Mouse (Mus musculus) C2C12 (cell line): ENCODE measurements around the gene 9230112D13Rik. TPM values are rescaled to one million over a fixed set of nuclear protein-coding genes. Genes with fewer than 3 reads are reported as not detected.

Source experiments
- H3K27me3 ChIP-seq: one replicate; pipeline ENCODE4 v1.6.1; 2011; ENCODE audit not compliant: control insufficient read depth, insufficient read depth, insufficient read length
- H3K36me3 ChIP-seq: one replicate; pipeline ENCODE4 v1.6.1; 2011; ENCODE audit not compliant: control insufficient read depth, insufficient read depth
- H3K4me3 ChIP-seq: one replicate; pipeline ENCODE4 v1.5.1; 2011; ENCODE audit warnings: mild to moderate bottlenecking, control low read depth; ENCODE audit not compliant: poor library complexity, insufficient read depth, severe bottlenecking
- H3K79me2 ChIP-seq: one replicate; pipeline ENCODE4 v1.6.1; 2011; ENCODE audit not compliant: control insufficient read depth, insufficient read depth
- H3K79me3 ChIP-seq: one replicate; pipeline ENCODE4 v1.6.1; 2011; ENCODE audit warnings: low read depth, control low read depth
- H3ac ChIP-seq: one replicate; pipeline ENCODE3; 2011; ENCODE audit warnings: low read depth; ENCODE audit not compliant: control insufficient read depth, insufficient read length
- CEBPB ChIP-seq: IDR thresholded peaks from one replicate; pipeline ENCODE4 v1.6.1; 2011; ENCODE audit warnings: low read depth, mild to moderate bottlenecking, control low read depth, moderate library complexity
- CTCF ChIP-seq: IDR thresholded peaks from one replicate; pipeline ENCODE4 v1.5.1; 2011; ENCODE audit not compliant: control insufficient read depth, insufficient read depth, insufficient read length
- FOSL1 ChIP-seq: IDR thresholded peaks from one replicate; pipeline ENCODE4 v1.8.0; 2011; ENCODE audit warnings: mild to moderate bottlenecking, low read length; ENCODE audit not compliant: poor library complexity, insufficient read depth, severe bottlenecking
- MAX ChIP-seq: IDR thresholded peaks from one replicate; pipeline ENCODE4 v1.6.1; 2011; ENCODE audit warnings: mild to moderate bottlenecking, control low read depth
- MYOD1 ChIP-seq: IDR thresholded peaks from one replicate; pipeline ENCODE4 v1.6.1; 2011; ENCODE audit warnings: low read depth; ENCODE audit not compliant: control insufficient read depth, insufficient read length
- MYOG ChIP-seq: IDR thresholded peaks from one replicate; pipeline ENCODE4 v1.6.1; 2011; ENCODE audit not compliant: control insufficient read depth, insufficient read length; ENCODE audit errors: extremely low read depth
- USF1 ChIP-seq: IDR thresholded peaks from one replicate; pipeline ENCODE4 v1.6.1; 2011; ENCODE audit warnings: low read depth, mild to moderate bottlenecking, control low read depth, moderate library complexity
- polyA plus RNA-seq: library from polyadenylated mRNA; unstranded; fragments of >200 nt; fragmentation: generic; extraction: Trizol; gene quantifications from one replicate; pipeline ENCODE4 v1.2.1, GENCODE M21; 2012; ENCODE audit warnings: missing spikeins

9230112D13Rik gene
- polyA plus RNA-seq, 1 experiment, result not detected

GRCm38 (mm10) chr14:34567697-34568096 lies 45.1 kb upstream of the 9230112D13Rik start:
- no peaks in the 10 kb centered on the region for H3K27me3 ChIP-seq
- H3ac ChIP-seq, result no peak overlapping the region
- no peak overlapping the region for H3K4me3 ChIP-seq
- TF ChIP-seq MYOG, result no peak
- TF ChIP-seq CTCF, result no peak
- TF ChIP-seq USF1, result no peak
- no peaks in the 10 kb centered on the region for H3K79me2 ChIP-seq
- no peaks in the 10 kb centered on the region for H3K79me3 ChIP-seq
- no peaks in the 10 kb centered on the region for H3K36me3 ChIP-seq

- no peak for TF ChIP-seq FOSL1
- no peak for TF ChIP-seq MYOG
- no peak for TF ChIP-seq CTCF
- no peak for TF ChIP-seq MAX
- no peak for TF ChIP-seq MYOD1
- no peak for TF ChIP-seq CEBPB
- TF ChIP-seq USF1, result no peak
- no peaks in the 10 kb centered on the region for H3K27me3 ChIP-seq
- H3ac ChIP-seq, result no peak overlapping the region
- no peaks in the 10 kb centered on the region for H3K36me3 ChIP-seq
- no peaks in the 10 kb centered on the region for H3K79me3 ChIP-seq
- H3K79me2 ChIP-seq, result no peaks in the 10 kb centered on the region
- no peak overlapping the region for H3K4me3 ChIP-seq
These were observed 43.9 kb upstream of the 9230112D13Rik start for GRCm38 (mm10) chr14:34566530-34566929.

- Histone ChIP-seq H3K27me3 (no peaks in the 10 kb centered on the region), H3ac (no peak overlapping the region), H3K4me3 (no peak overlapping the region), H3K36me3 (no peaks in the 10 kb centered on the region), H3K79me3 (no peaks in the 10 kb centered on the region), H3K79me2 (no peaks in the 10 kb centered on the region)
- TF ChIP-seq FOSL1 (no peak), MYOG (no peak), CTCF (no peak), MYOD1 (no peak), CEBPB (no peak), USF1 (no peak), MAX (no peak)
These were observed 43.1 kb upstream of the 9230112D13Rik start for GRCm38 (mm10) chr14:34565711-34566110.

DNA sequence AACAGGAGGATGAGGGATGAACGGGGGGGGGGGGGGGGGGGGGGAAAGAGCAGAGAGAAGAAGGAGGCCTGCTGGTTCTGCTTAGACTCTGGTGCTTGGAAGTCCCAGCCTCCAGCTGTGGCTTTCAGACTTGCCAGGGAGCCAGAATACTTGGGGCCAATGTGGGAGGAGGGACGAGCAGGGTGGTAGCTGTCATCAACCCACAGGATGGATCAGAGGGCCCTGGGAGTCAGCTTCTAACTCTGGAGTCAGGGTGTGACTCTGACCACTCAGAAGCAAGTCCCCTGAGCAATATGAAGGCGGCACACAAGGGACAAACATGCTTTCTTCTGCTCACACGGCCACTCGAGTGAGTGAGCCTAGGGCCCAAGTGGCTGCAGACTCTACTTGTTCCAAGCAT lies 42.0 kb upstream of the 9230112D13Rik start:
- H3K36me3 ChIP-seq, result peaks cover 2% of the 10 kb centered on the region
- TF ChIP-seq FOSL1, result no peak
- no peak for TF ChIP-seq CTCF
- no peak for TF ChIP-seq MYOG
- TF ChIP-seq MYOD1, result no peak
- no peak for TF ChIP-seq USF1
- TF ChIP-seq MAX, result no peak
- no peak for TF ChIP-seq CEBPB
- no peak overlapping the region for H3ac ChIP-seq
- no peaks in the 10 kb centered on the region for H3K27me3 ChIP-seq
- no peaks in the 10 kb centered on the region for H3K79me3 ChIP-seq
- H3K79me2 ChIP-seq, result no peaks in the 10 kb centered on the region
- no peak overlapping the region for H3K4me3 ChIP-seq

GRCm38 (mm10) chr14:34562393-34562792 lies 39.8 kb upstream of the 9230112D13Rik start:
- H3K79me3 ChIP-seq, result no peaks in the 10 kb centered on the region
- no peak overlapping the region for H3K4me3 ChIP-seq
- TF ChIP-seq MYOG (no peak), FOSL1 (no peak), CEBPB (no peak)
- H3K36me3 ChIP-seq, result peaks cover 2% of the 10 kb centered on the region
- H3K27me3 ChIP-seq, result no peaks in the 10 kb centered on the region
- no peak overlapping the region for H3ac ChIP-seq
- H3K79me2 ChIP-seq, result no peaks in the 10 kb centered on the region

DNA sequence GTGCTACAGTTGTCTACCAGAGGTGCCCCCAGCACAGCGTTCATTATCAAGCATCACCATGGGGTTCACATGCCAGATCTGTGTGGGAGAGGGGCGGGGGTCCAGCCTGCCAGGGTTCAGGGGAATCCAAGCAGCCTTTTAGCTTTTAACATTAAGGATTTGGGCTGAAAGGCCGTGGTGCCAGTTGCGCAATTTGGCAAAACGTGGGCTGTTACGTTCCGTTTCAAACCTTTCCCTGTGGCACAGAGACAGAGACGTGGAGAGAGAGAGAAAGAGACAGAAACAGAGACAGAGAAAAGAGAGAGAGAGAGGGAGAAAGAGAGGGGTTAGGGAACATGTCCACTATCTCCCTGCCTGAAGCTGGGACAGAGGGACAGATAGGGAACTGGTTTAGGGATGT lies 39.0 kb upstream of the 9230112D13Rik start:
- Histone ChIP-seq H3K27me3 (no peaks in the 10 kb centered on the region), H3K79me3 (no peaks in the 10 kb centered on the region), H3ac (no peak overlapping the region), H3K79me2 (no peaks in the 10 kb centered on the region), H3K4me3 (no peak overlapping the region), H3K36me3 (peaks cover 2% of the 10 kb centered on the region)
- TF ChIP-seq CTCF (no peak), CEBPB (peak; percentile 51), FOSL1 (no peak), MYOG (no peak)
